Mouse (Mus musculus): ENCODE data around the gene Rpl26. TPM values are rescaled to one million over a fixed set of nuclear protein-coding genes. Genes with fewer than 3 reads are reported as not detected.

The Rpl26 gene
- polyA plus RNA-seq, 1 experiment from 2014 or later = 554 TPM

DNA sequence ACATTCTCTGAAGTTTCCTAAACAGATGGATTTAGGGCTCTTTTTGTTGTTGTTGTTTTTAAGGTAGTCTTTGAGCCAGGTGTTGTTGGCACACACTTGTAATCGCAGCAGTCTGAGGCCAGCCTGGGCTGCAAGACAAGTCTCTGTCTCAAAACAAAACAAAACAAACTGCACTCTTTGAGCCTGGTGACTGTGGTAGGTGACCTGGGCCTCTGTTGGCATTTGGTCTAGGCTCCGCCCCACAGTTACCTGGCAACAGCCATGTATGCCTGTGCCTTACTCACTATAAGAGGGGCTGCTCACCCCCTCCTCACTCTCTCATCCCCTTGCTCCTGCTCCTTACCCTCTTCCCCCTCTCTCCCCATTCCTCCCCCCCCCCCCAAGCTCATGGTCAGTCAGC lies 39.1 kb upstream of the Rpl26 start:
- 71% methylated on average over 2 of the region's 2 CpGs for WGBS
- no peaks in the 10 kb centered on the region for H3K36me3 ChIP-seq (ENCODE audit: control insufficient read depth, insufficient read depth)
- H3K9ac ChIP-seq (replicated peaks; ENCODE audit: low read depth, low read length) = no peak overlapping the region
- no peak overlapping the region for H3K27ac ChIP-seq (ENCODE audit: low read length)
- no peaks in the 10 kb centered on the region for H3K27me3 ChIP-seq (replicated peaks; ENCODE audit: control insufficient read depth, insufficient read depth, low read length)
- H3K4me3 ChIP-seq (replicated peaks; ENCODE audit: low read length) = no peak overlapping the region
- no peaks in the 10 kb centered on the region for H3K9me3 ChIP-seq (ENCODE audit: control insufficient read depth, low read length)
- no peaks in the 10 kb centered on the region for H3K4me1 ChIP-seq (replicated peaks; ENCODE audit: control insufficient read depth, insufficient read depth, low read length)
- H3K4me2 ChIP-seq (ENCODE audit: low read length) = no peak overlapping the region
- ATAC-seq = no peak

DNA sequence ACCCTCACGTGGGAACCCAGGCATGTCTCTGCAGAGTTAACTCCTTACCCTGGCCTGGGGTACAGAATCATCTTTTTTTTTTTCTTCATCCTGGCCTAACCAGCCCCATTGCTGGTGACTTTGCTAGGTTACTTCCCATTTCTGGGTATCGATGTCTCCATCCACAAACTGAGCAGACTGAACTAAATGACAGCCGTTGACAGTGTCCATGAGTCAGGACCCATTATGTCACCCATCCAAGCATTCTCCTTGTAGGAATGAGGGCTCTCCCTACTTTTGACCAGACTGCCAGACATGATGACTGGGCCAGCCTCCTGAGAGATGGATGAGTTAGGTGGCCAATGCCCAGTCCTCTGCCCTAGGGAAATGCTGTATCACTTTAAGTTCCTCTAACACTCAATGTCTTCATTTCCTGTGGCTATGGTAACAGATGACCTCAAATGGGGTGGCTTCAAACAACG lies 37.7 kb upstream of the Rpl26 start:
- Histone ChIP-seq H3K4me1 (replicated peaks; ENCODE audit: control insufficient read depth, insufficient read depth, low read length) (no peaks in the 10 kb centered on the region), H3K4me2 (ENCODE audit: low read length) (no peak overlapping the region), H3K36me3 (ENCODE audit: control insufficient read depth, insufficient read depth) (no peaks in the 10 kb centered on the region), H3K4me3 (replicated peaks; ENCODE audit: low read length) (no peak overlapping the region), H3K27ac (ENCODE audit: low read length) (no peak overlapping the region), H3K9me3 (ENCODE audit: control insufficient read depth, low read length) (no peaks in the 10 kb centered on the region), H3K9ac (replicated peaks; ENCODE audit: low read depth, low read length) (no peak overlapping the region), H3K27me3 (replicated peaks; ENCODE audit: control insufficient read depth, insufficient read depth, low read length) (no peaks in the 10 kb centered on the region)
- WGBS = 76% methylated on average over 4 of the region's 4 CpGs
- ATAC-seq = no peak

DNA sequence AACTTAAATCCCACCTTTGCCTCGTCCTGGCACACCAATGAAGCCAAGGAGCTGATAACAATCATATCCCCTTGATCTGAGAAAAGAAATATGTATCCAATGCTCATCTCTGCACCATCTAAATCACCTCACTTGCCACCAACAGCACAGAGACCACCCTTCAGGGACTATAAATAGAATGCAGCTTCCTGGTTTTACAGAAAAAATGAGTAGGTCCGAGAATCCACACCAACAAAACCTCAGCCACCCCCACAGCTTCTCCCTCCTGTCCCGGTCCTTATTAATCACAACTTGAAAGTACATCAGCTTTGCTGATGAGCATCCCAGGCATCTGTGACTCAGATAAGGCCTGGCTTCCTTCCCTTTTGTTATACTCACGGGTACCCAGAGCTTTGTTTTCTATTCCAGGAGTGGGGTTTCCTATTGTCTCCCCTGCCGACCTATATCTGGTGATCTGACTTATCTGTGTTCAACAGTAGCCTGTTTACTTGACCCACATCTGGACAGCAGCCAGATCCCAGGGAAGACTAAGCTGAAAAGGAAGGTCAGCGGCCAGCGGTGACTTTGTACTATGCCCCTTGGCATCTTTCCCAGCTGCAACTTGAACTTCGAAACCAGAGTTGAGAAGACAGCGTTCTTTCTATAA lies 36.7 kb upstream of the Rpl26 start:
- ATAC-seq = no peak
- Histone ChIP-seq H3K9ac (replicated peaks; ENCODE audit: low read depth, low read length) (no peak overlapping the region), H3K9me3 (ENCODE audit: control insufficient read depth, low read length) (no peaks in the 10 kb centered on the region), H3K27ac (ENCODE audit: low read length) (no peak overlapping the region), H3K4me1 (replicated peaks; ENCODE audit: control insufficient read depth, insufficient read depth, low read length) (no peaks in the 10 kb centered on the region), H3K4me3 (replicated peaks; ENCODE audit: low read length) (no peak overlapping the region), H3K27me3 (replicated peaks; ENCODE audit: control insufficient read depth, insufficient read depth, low read length) (no peaks in the 10 kb centered on the region), H3K36me3 (ENCODE audit: control insufficient read depth, insufficient read depth) (no peaks in the 10 kb centered on the region), H3K4me2 (ENCODE audit: low read length) (no peak overlapping the region)
- WGBS = 63% methylated on average over 9 of the region's 9 CpGs

- H3K27me3 ChIP-seq (replicated peaks; ENCODE audit: control insufficient read depth, insufficient read depth, low read length) = no peaks in the 10 kb centered on the region
- no peaks in the 10 kb centered on the region for H3K36me3 ChIP-seq (ENCODE audit: control insufficient read depth, insufficient read depth)
- no peaks in the 10 kb centered on the region for H3K9me3 ChIP-seq (ENCODE audit: control insufficient read depth, low read length)
- WGBS = 78% methylated on average over 9 of the region's 9 CpGs
- H3K4me1 ChIP-seq (replicated peaks; ENCODE audit: control insufficient read depth, insufficient read depth, low read length) = no peaks in the 10 kb centered on the region
- no peak for ATAC-seq
- no peak overlapping the region for H3K27ac ChIP-seq (ENCODE audit: low read length)
- H3K4me3 ChIP-seq (replicated peaks; ENCODE audit: low read length) = no peak overlapping the region
- no peak overlapping the region for H3K4me2 ChIP-seq (ENCODE audit: low read length)
- H3K9ac ChIP-seq (replicated peaks; ENCODE audit: low read depth, low read length) = no peak overlapping the region
Observed at GRCm38 (mm10) chr11:68871277-68871676, 30.1 kb upstream of the Rpl26 start.

- H3K4me1 ChIP-seq (replicated peaks; ENCODE audit: control insufficient read depth, insufficient read depth, low read length) = no peaks in the 10 kb centered on the region
- H3K36me3 ChIP-seq (ENCODE audit: control insufficient read depth, insufficient read depth) = no peaks in the 10 kb centered on the region
- H3K27ac ChIP-seq (ENCODE audit: low read length) = no peak within 1 kb of the TSS
- 70% methylated on average over 6 of the region's 6 CpGs for WGBS
- no peaks in the 10 kb centered on the region for H3K9me3 ChIP-seq (ENCODE audit: control insufficient read depth, low read length)
- no peak within 1 kb of the TSS for H3K9ac ChIP-seq (replicated peaks; ENCODE audit: low read depth, low read length)
- no peak for ATAC-seq
- no peaks in the 10 kb centered on the region for H3K27me3 ChIP-seq (replicated peaks; ENCODE audit: control insufficient read depth, insufficient read depth, low read length)
- H3K4me3 ChIP-seq (replicated peaks; ENCODE audit: low read length) = no peak within 1 kb of the TSS
- no peak within 1 kb of the TSS for H3K4me2 ChIP-seq (ENCODE audit: low read length)
Observed at GRCm38 (mm10) chr11:68871748-68872147, 29.6 kb upstream of the Rpl26 start, which contains the start of gene Ndel1. TSS of gene Ndel1 (minus strand) at chr11:68871858.

DNA sequence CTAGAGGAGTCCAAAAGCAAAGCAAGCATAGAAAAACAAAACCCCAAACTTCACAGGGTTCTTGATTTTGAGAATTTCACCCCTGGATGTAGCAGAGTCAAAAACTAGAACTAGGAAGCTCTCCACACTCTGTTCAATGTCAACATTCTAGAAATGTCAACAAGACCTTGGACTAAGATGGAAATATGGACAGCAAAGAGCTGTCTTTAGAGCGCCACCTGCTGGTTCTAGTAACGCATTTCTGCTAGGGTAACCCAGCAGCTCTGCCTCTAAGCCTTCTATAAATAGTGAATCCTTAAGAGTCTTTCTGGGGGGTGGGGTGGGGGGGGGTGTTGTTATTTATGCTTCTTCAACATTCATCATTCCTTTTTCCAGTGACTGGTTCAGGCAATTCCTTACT lies 26.5 kb upstream of the Rpl26 start:
- Histone ChIP-seq H3K4me2 (ENCODE audit: low read length) (no peak overlapping the region), H3K27ac (ENCODE audit: low read length) (no peak overlapping the region), H3K36me3 (ENCODE audit: control insufficient read depth, insufficient read depth) (no peaks in the 10 kb centered on the region), H3K27me3 (replicated peaks; ENCODE audit: control insufficient read depth, insufficient read depth, low read length) (no peaks in the 10 kb centered on the region), H3K9ac (replicated peaks; ENCODE audit: low read depth, low read length) (no peak overlapping the region), H3K4me3 (replicated peaks; ENCODE audit: low read length) (no peak overlapping the region), H3K9me3 (ENCODE audit: control insufficient read depth, low read length) (no peaks in the 10 kb centered on the region), H3K4me1 (replicated peaks; ENCODE audit: control insufficient read depth, insufficient read depth, low read length) (no peaks in the 10 kb centered on the region)
- 0% methylated on average over 2 of the region's 2 CpGs for WGBS
- ATAC-seq = no peak

GRCm38 (mm10) chr11:68878811-68879210 lies 22.6 kb upstream of the Rpl26 start:
- no peak overlapping the region for H3K9ac ChIP-seq (replicated peaks; ENCODE audit: low read depth, low read length)
- H3K36me3 ChIP-seq (ENCODE audit: control insufficient read depth, insufficient read depth) = no peaks in the 10 kb centered on the region
- H3K27ac ChIP-seq (ENCODE audit: low read length) = no peak overlapping the region
- no peaks in the 10 kb centered on the region for H3K4me1 ChIP-seq (replicated peaks; ENCODE audit: control insufficient read depth, insufficient read depth, low read length)
- no peak overlapping the region for H3K4me2 ChIP-seq (ENCODE audit: low read length)
- ATAC-seq = no peak
- 88% methylated on average over 5 of the region's 5 CpGs for WGBS
- no peaks in the 10 kb centered on the region for H3K27me3 ChIP-seq (replicated peaks; ENCODE audit: control insufficient read depth, insufficient read depth, low read length)
- no peak overlapping the region for H3K4me3 ChIP-seq (replicated peaks; ENCODE audit: low read length)
- H3K9me3 ChIP-seq (ENCODE audit: control insufficient read depth, low read length) = no peaks in the 10 kb centered on the region

DNA sequence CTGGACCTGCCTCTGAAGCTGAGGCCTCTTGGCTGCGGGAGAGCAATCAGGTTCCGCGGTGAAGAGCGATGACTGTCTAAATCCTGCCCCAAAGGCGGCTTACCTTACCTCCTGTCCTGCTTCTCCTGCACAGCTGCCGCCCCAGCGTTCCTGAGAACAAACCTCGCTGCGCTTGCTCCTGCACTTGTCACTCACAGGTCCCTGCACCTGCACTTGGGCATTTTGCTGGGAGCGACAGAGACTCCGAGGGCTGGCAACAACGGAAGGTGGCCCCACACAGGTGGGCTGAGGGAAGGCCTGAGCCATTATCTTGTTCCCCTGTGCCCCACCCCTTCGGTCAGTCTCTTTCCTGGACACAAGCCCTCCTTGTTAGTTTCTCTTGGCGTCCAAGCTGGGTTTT lies 19.3 kb upstream of the Rpl26 start:
- H3K9me3 ChIP-seq (ENCODE audit: control insufficient read depth, low read length) = no peaks in the 10 kb centered on the region
- no peak overlapping the region for H3K4me2 ChIP-seq (ENCODE audit: low read length)
- no peak overlapping the region for H3K4me3 ChIP-seq (replicated peaks; ENCODE audit: low read length)
- H3K27me3 ChIP-seq (replicated peaks; ENCODE audit: control insufficient read depth, insufficient read depth, low read length) = no peaks in the 10 kb centered on the region
- H3K9ac ChIP-seq (replicated peaks; ENCODE audit: low read depth, low read length) = no peak overlapping the region
- H3K27ac ChIP-seq (ENCODE audit: low read length) = no peak overlapping the region
- ATAC-seq = no peak
- WGBS = 20% methylated on average over 14 of the region's 14 CpGs
- no peaks in the 10 kb centered on the region for H3K4me1 ChIP-seq (replicated peaks; ENCODE audit: control insufficient read depth, insufficient read depth, low read length)
- H3K36me3 ChIP-seq (ENCODE audit: control insufficient read depth, insufficient read depth) = no peaks in the 10 kb centered on the region

- no peak for ATAC-seq
- Histone ChIP-seq H3K4me1 (replicated peaks; ENCODE audit: control insufficient read depth, insufficient read depth, low read length) (no peaks in the 10 kb centered on the region), H3K27ac (ENCODE audit: low read length) (no peak overlapping the region), H3K4me2 (ENCODE audit: low read length) (no peak overlapping the region), H3K4me3 (replicated peaks; ENCODE audit: low read length) (no peak overlapping the region), H3K36me3 (ENCODE audit: control insufficient read depth, insufficient read depth) (no peaks in the 10 kb centered on the region), H3K9ac (replicated peaks; ENCODE audit: low read depth, low read length) (no peak overlapping the region), H3K27me3 (replicated peaks; ENCODE audit: control insufficient read depth, insufficient read depth, low read length) (no peaks in the 10 kb centered on the region), H3K9me3 (ENCODE audit: control insufficient read depth, low read length) (no peaks in the 10 kb centered on the region)
- WGBS = 92% methylated on average over 2 of the region's 2 CpGs
Observed at GRCm38 (mm10) chr11:68883843-68884242, 17.5 kb upstream of the Rpl26 start.

DNA sequence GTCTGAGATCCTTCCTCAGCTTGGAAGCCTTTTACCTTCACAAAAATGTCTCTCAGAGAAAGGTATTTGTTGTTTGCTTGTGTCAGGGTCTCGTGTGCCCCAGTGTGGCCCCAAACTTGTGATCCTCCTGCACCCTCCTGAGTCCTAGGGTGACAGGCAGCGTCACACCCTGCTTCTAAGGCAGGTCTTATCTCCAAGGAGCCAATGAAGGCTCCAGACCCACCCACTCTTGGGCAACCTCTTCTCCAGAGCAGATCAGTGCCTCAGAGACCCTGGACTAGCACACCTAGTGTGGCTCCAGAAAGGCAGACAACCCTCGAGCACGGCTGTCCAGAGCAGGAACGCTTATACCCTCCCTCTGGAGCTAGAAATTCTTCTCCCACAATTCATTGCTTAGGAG lies 17.0 kb upstream of the Rpl26 start:
- WGBS = 78% methylated on average over 5 of the region's 5 CpGs
- ATAC-seq = no peak
- no peak overlapping the region for H3K27ac ChIP-seq (ENCODE audit: low read length)

More for the DNA sequence above, 17.0 kb upstream of the Rpl26 start:
- H3K9ac ChIP-seq (replicated peaks; ENCODE audit: low read depth, low read length) = no peak overlapping the region
- H3K4me3 ChIP-seq (replicated peaks; ENCODE audit: low read length) = no peak overlapping the region
- H3K4me1 ChIP-seq (replicated peaks; ENCODE audit: control insufficient read depth, insufficient read depth, low read length) = no peaks in the 10 kb centered on the region
- H3K27me3 ChIP-seq (replicated peaks; ENCODE audit: control insufficient read depth, insufficient read depth, low read length) = no peaks in the 10 kb centered on the region
- no peaks in the 10 kb centered on the region for H3K9me3 ChIP-seq (ENCODE audit: control insufficient read depth, low read length)
- no peaks in the 10 kb centered on the region for H3K36me3 ChIP-seq (ENCODE audit: control insufficient read depth, insufficient read depth)
- no peak overlapping the region for H3K4me2 ChIP-seq (ENCODE audit: low read length)

All from forebrain, embryonic 16.5 days (tissue).